ENCODE assay signal across 14 mouse cellular contexts in genomic region chr1:78195145-78195544, GRCm38 (mm10). TPM values are rescaled to one million over a fixed set of nuclear protein-coding genes. Genes with fewer than 3 reads are reported as not detected.
DNase-seq lines count a peak whose midpoint lies in the region; ATAC-seq lines count a peak whose summit lies in the region.
"Had no signal": no experiment of that assay in that cellular context is flagged by ENCODE, and none has a peak within 500 bp of the region (broad histone marks: within the 10 kb centered on the region; RNA-seq: fewer than 3 reads in every experiment).

No protein-coding gene starts in this region.

- peak overlapping the region; percentile 74 for H3K9ac ChIP-seq in hindbrain, embryonic 12.5 days
- peak overlapping the region; percentile 78 for H3K9ac ChIP-seq in midbrain, embryonic 13.5 days (replicated peaks)

- WGBS in hindbrain, embryonic 12.5 days: under 1% methylated on average over 21 of the region's 21 CpGs
- WGBS in midbrain, embryonic 13.5 days: 2% methylated on average over 21 of the region's 21 CpGs

- H3K27ac ChIP-seq in hindbrain, embryonic 12.5 days: peak overlapping the region; percentile 44; the same call in 1 of the 2 replicates
- H3K27ac ChIP-seq in midbrain, embryonic 13.5 days: peak overlapping the region; percentile 15; the same call in 1 of the 2 replicates

- no peak for ATAC-seq in hindbrain, embryonic 12.5 days (ENCODE audit: low FRiP score)
- no peak for ATAC-seq in midbrain, embryonic 13.5 days
- no peak for ATAC-seq in erythroblast, adult 5-6 weeks (replicated peaks; ENCODE audit: low FRiP score, poor library complexity, severe bottlenecking)

- peaks cover 93% of the 10 kb centered on the region for H3K27me3 ChIP-seq in hindbrain, embryonic 12.5 days
- peaks cover 85% of the 10 kb centered on the region for H3K27me3 ChIP-seq in midbrain, embryonic 13.5 days

- peak overlapping the region; percentile 49 for H3K4me3 ChIP-seq in hindbrain, embryonic 12.5 days
- peak overlapping the region; percentile 58 for H3K4me3 ChIP-seq in midbrain, embryonic 13.5 days (replicated peaks)

- H3K36me3 ChIP-seq in hindbrain, embryonic 12.5 days: no peaks in the 10 kb centered on the region
- no peaks in the 10 kb centered on the region for H3K36me3 ChIP-seq in midbrain, embryonic 13.5 days

- H3K4me2 ChIP-seq in hindbrain, embryonic 12.5 days (replicated peaks): peak overlapping the region; percentile 66
- peak overlapping the region; percentile 75 for H3K4me2 ChIP-seq in midbrain, embryonic 13.5 days (replicated peaks)

- H3K4me1 ChIP-seq in hindbrain, embryonic 12.5 days: peaks cover 25% of the 10 kb centered on the region
- peaks cover 50% of the 10 kb centered on the region for H3K4me1 ChIP-seq in midbrain, embryonic 13.5 days (replicated peaks)

- H3K9me3 ChIP-seq in hindbrain, embryonic 12.5 days (replicated peaks): no peaks in the 10 kb centered on the region
- H3K9me3 ChIP-seq in midbrain, embryonic 13.5 days: no peaks in the 10 kb centered on the region

- peak; percentile 31 for DNase-seq in retina, embryonic 14.5 days (ENCODE audit: low spot score)
- DNase-seq in retina, postnatal 1 day: no peak
- no peak for DNase-seq in gastrocnemius, postnatal 25 days
- DNase-seq in layer of hippocampus, postnatal 14 days (ENCODE audit: low spot score in 2 of 2): no peak
- DNase-seq: cerebellum, adult 8-10 months; kidney, postnatal 14 days; lung, adult 18-20 months; right cerebral cortex, adult 18-20 months; thymus, postnatal 14 days had no signal

RNA-seq across cellular contexts. Expression of gene Pax3, which starts 1.8 kb away (rescaled TPM):
- 32.7 and 37.5 TPM in 2 replicates for polyA plus RNA-seq in hindbrain, embryonic 12.5 days (2016; fragmentation: Nextera tagmentation; extraction: Ambion mirVana)
- 30.4 and 35.6 TPM in 2 replicates for polyA plus RNA-seq in midbrain, embryonic 13.5 days (2015; fragmentation: Nextera tagmentation; extraction: Ambion mirVana)
- total RNA-seq in erythroblast, adult 5-6 weeks (2015; ENCODE audit: low replicate concordance): not detected in 2 replicates
- not detected in 2 replicates for total RNA-seq in erythroblast, adult 5-6 weeks (2017; ENCODE audit: low replicate concordance)
- under 1 TPM in 1 of 2 experiments, not detected in 1; 0.08 TPM for total RNA-seq in gastrocnemius, postnatal 25 days (2021)
- total RNA-seq in layer of hippocampus, postnatal 14 days (2021): not detected
- total RNA-seq: adrenal gland, postnatal 4 days; granulocyte monocyte progenitor cell, adult 5-6 weeks had no signal
